Mouse (Mus musculus) cerebellum, adult 9-10 months (tissue): Measurements from ENCODE around the gene Mycbpap.
A peak's percentile ranks its signal among the peaks of the same experiment; 100 is the strongest.

Source experiments
- DNase-seq: peaks from one replicate; pipeline ENCODE4 v3.0.0; 2022

Mycbpap gene

GRCm38 (mm10) chr11:94521219-94521843 is at the start of gene Mycbpap:
Gene Mycbpap, minus strand, starts transcription at chr11:94521742.
- DNase-seq, result peak; percentile 78

GRCm38 (mm10) chr11:94570612-94571011 is 49.1 kb upstream of the Mycbpap start:
- no peak for DNase-seq

GRCm38 (mm10) chr11:94567326-94567725 is 45.8 kb upstream of the Mycbpap start:
- DNase-seq, result no peak

GRCm38 (mm10) chr11:94566534-94566933 is 45.0 kb upstream of the Mycbpap start:
- DNase-seq, result no peak

- no peak for DNase-seq
These were observed 43.6 kb upstream of the Mycbpap start for GRCm38 (mm10) chr11:94565151-94565479.

GRCm38 (mm10) chr11:94564437-94565150 is 43.1 kb upstream of the Mycbpap start, which contains the start of gene Chad:
Gene Chad, plus strand, starts transcription at chr11:94565047.
- DNase-seq, result no peak

- no peak for DNase-seq
These were observed 42.3 kb upstream of the Mycbpap start for GRCm38 (mm10) chr11:94563821-94564220.

- DNase-seq, result no peak
These were observed 41.8 kb upstream of the Mycbpap start for GRCm38 (mm10) chr11:94563383-94563782.

- no peak for DNase-seq
These were observed 36.7 kb upstream of the Mycbpap start for GRCm38 (mm10) chr11:94558226-94558625.

- DNase-seq, result peak; percentile 45
These were observed 28.9 kb upstream of the Mycbpap start for GRCm38 (mm10) chr11:94550442-94550744.

GRCm38 (mm10) chr11:94549691-94550441 is 28.3 kb upstream of the Mycbpap start:
- DNase-seq, result peak; percentile 50

GRCm38 (mm10) chr11:94548888-94549690 is 27.5 kb upstream of the Mycbpap start, which contains the start of gene Rsad1:
Gene Rsad1, minus strand, starts transcription at chr11:94549255.
- peak; percentile 97 for DNase-seq

GRCm38 (mm10) chr11:94548041-94548784 is 26.7 kb upstream of the Mycbpap start:
- DNase-seq, result peak; percentile 75

GRCm38 (mm10) chr11:94547271-94547670 is 25.7 kb upstream of the Mycbpap start:
- DNase-seq, result peak; percentile 56

- peak; percentile 44 for DNase-seq
These were observed 24.8 kb upstream of the Mycbpap start for GRCm38 (mm10) chr11:94546381-94546780.

GRCm38 (mm10) chr11:94544422-94544821 is 22.9 kb upstream of the Mycbpap start:
- peak; percentile 49 for DNase-seq

GRCm38 (mm10) chr11:94543932-94544331 is 22.4 kb upstream of the Mycbpap start:
- DNase-seq, result peak; percentile 99

GRCm38 (mm10) chr11:94543344-94543743 is 21.8 kb upstream of the Mycbpap start:
- peak; percentile 30 for DNase-seq

GRCm38 (mm10) chr11:94542400-94542799 is 20.9 kb upstream of the Mycbpap start:
- no peak for DNase-seq

- DNase-seq, result no peak
These were observed 18.2 kb upstream of the Mycbpap start for GRCm38 (mm10) chr11:94539761-94540160.

GRCm38 (mm10) chr11:94538733-94539292 is 17.3 kb upstream of the Mycbpap start:
- DNase-seq, result no peak

GRCm38 (mm10) chr11:94533171-94533570 is 11.6 kb upstream of the Mycbpap start:
- no peak for DNase-seq
